Mouse (Mus musculus): ENCODE data around the gene Papolb.

GRCm38 (mm10) chr5:142524711-142525464 is 5.0 kb downstream of the Papolb start:
- TF ChIP-seq NELFE (IDR thresholded peaks at IDR 0.05; ENCODE audit: low read depth, low read length) (no peak), CTCF (IDR thresholded peaks at IDR 0.05 in 2 of 3, conservative IDR thresholded peaks at IDR 0.05 in 1 of 3; ENCODE audit: control insufficient read depth in 1 of 3, insufficient read depth in 1 of 3, low read depth in 2 of 3, low read length in 3 of 3, poor library complexity in 1 of 3, severe bottlenecking in 1 of 3) (no peak), MAX (IDR thresholded peaks at IDR 0.05; ENCODE audit: low read length) (no peak), MAZ (IDR thresholded peaks at IDR 0.05; ENCODE audit: low read depth, low read length) (no peak), RAD21 (IDR thresholded peaks at IDR 0.05; ENCODE audit: low read depth, low read length) (no peak), HCFC1 (IDR thresholded peaks at IDR 0.05; ENCODE audit: low read depth, low read length) (no peak), EP300 (IDR thresholded peaks at IDR 0.05; ENCODE audit: low read depth in 1 of 2, low read length in 2 of 2) (no peak), TBP (IDR thresholded peaks at IDR 0.05; ENCODE audit: low read depth, low read length) (no peak), CHD2 (IDR thresholded peaks at IDR 0.05; ENCODE audit: low read length) (no peak), POLR2AphosphoS2 (IDR thresholded peaks at IDR 0.05; ENCODE audit: low read length) (no peak), POLR2A (IDR thresholded peaks at IDR 0.05; ENCODE audit: control insufficient read depth in 1 of 2, insufficient read depth in 1 of 2, low read depth in 1 of 2, low read length in 2 of 2, poor library complexity in 1 of 2) (no peak), UBTF (IDR thresholded peaks at IDR 0.05; ENCODE audit: borderline replicate concordance, insufficient read depth, low read depth, low read length) (no peak), MXI1 (IDR thresholded peaks at IDR 0.05; ENCODE audit: low read depth, low read length) (no peak), BHLHE40 (IDR thresholded peaks at IDR 0.05; ENCODE audit: borderline replicate concordance, low read depth, low read length) (no peak)
